9 mouse cellular contexts compared by ENCODE assay signal in genomic region chr1:177983582-177983981, GRCm38 (mm10). TPM values are rescaled to one million over a fixed set of nuclear protein-coding genes. Genes with fewer than 3 reads are reported as not detected.
DNase-seq lines count a peak whose midpoint lies in the region; ATAC-seq and TF ChIP-seq lines count a peak whose summit lies in the region.
"Not testable (repeated sequence)": the region's sequence is repeated elsewhere in the genome, so short reads cannot be mapped to it uniquely, and the experiment has no call there.
"Had no signal": no experiment of that assay in that cellular context is flagged by ENCODE, and none has a peak within 500 bp of the region (broad histone marks: within the 10 kb centered on the region; RNA-seq: fewer than 3 reads in every experiment).

No protein-coding gene starts in this region.

- TF ChIP-seq POLR2A in embryonic fibroblast, embryonic 13.5 days (IDR thresholded peaks at IDR 0.05; ENCODE audit: low read depth, low read length) = not testable (repeated sequence)

- WGBS in hindbrain, embryonic 16.5 days = 1% methylated on average over 24 of the region's 41 CpGs
- WGBS in limb, embryonic 11.5 days = under 1% methylated on average over 20 of the region's 41 CpGs
- 1% methylated on average over 20 of the region's 41 CpGs for WGBS in lung, embryonic 16.5 days
- WGBS in neural tube, embryonic 12.5 days = under 1% methylated on average over 27 of the region's 41 CpGs

- H3K4me3 ChIP-seq in embryonic fibroblast, embryonic 13.5 days (ENCODE audit: insufficient read depth, low read length) = peak overlapping the region; percentile 61
- peak overlapping the region; percentile 64 for H3K4me3 ChIP-seq in hindbrain, embryonic 16.5 days (ENCODE audit: low read length)
- H3K4me3 ChIP-seq in limb, embryonic 11.5 days (ENCODE audit: low read depth, low read length) = peak overlapping the region; percentile 51
- H3K4me3 ChIP-seq in lung, embryonic 16.5 days (ENCODE audit: low read length) = peak overlapping the region; percentile 67
- H3K4me3 ChIP-seq in neural tube, embryonic 12.5 days = peak overlapping the region; percentile 57

- H3K4me1 ChIP-seq in embryonic fibroblast, embryonic 13.5 days (ENCODE audit: control insufficient read depth, insufficient read depth, low read length); hindbrain, embryonic 16.5 days (ENCODE audit: control insufficient read depth, insufficient read depth, low read depth, low read length); limb, embryonic 11.5 days (ENCODE audit: control insufficient read depth, insufficient read depth, low read length); lung, embryonic 16.5 days (replicated peaks; ENCODE audit: control insufficient read depth, insufficient read depth, low read length); neural tube, embryonic 12.5 days: not testable (repeated sequence)

- H3K9me3 ChIP-seq in hindbrain, embryonic 16.5 days (ENCODE audit: control insufficient read depth, low read length); limb, embryonic 11.5 days (ENCODE audit: control insufficient read depth, low read length); lung, embryonic 16.5 days (ENCODE audit: control insufficient read depth, low read length); neural tube, embryonic 12.5 days: not testable (repeated sequence)

- DNase-seq in limb, embryonic 11.5 days (ENCODE audit: low spot score) = not testable (repeated sequence)
- DNase-seq in thymus, postnatal 14 days = peak; percentile 67

- peak; percentile 22 for ATAC-seq in activated CD4-positive, CD25-positive, alpha-beta regulatory T cell, adult 4 months
- ATAC-seq in granulocyte monocyte progenitor cell, adult 5-6 weeks (replicated peaks; ENCODE audit: poor library complexity, severe bottlenecking) = peak; percentile 13
- ATAC-seq in hindbrain, embryonic 16.5 days = peak; percentile 57
- ATAC-seq in limb, embryonic 11.5 days (ENCODE audit: insufficient number of reproducible peaks, low FRiP score, low TSS enrichment, low read depth) = peak; percentile 57
- ATAC-seq in lung, embryonic 16.5 days (ENCODE audit: low read depth) = peak; percentile 34
- ATAC-seq in neural tube, embryonic 12.5 days (ENCODE audit: low FRiP score, low read depth) = peak; percentile 67

- not testable (repeated sequence) for H3K27me3 ChIP-seq in hindbrain, embryonic 16.5 days (replicated peaks; ENCODE audit: control insufficient read depth, insufficient read depth, low read length); limb, embryonic 11.5 days (ENCODE audit: control insufficient read depth, insufficient read depth, low read length); lung, embryonic 16.5 days (ENCODE audit: control insufficient read depth, insufficient read depth, low read depth, low read length); neural tube, embryonic 12.5 days (replicated peaks)

- not testable (repeated sequence) for H3K27ac ChIP-seq in embryonic fibroblast, embryonic 13.5 days (ENCODE audit: insufficient read depth, low read length); limb, embryonic 11.5 days (replicated peaks; ENCODE audit: low read depth, low read length); neural tube, embryonic 12.5 days
- peak overlapping the region; percentile 77 for H3K27ac ChIP-seq in hindbrain, embryonic 16.5 days (ENCODE audit: low read depth, low read length)
- H3K27ac ChIP-seq in lung, embryonic 16.5 days (ENCODE audit: low read length) = peak overlapping the region; percentile 43; the same call in 1 of the 2 replicates

- not testable (repeated sequence) for H3K36me3 ChIP-seq in hindbrain, embryonic 16.5 days (ENCODE audit: control insufficient read depth, insufficient read depth, low read length); limb, embryonic 11.5 days (ENCODE audit: control insufficient read depth, insufficient read depth, low read length); lung, embryonic 16.5 days (ENCODE audit: control insufficient read depth, insufficient read depth, low read length); neural tube, embryonic 12.5 days

- H3K4me2 ChIP-seq in hindbrain, embryonic 16.5 days (ENCODE audit: low read length) = peak overlapping the region; percentile 55
- H3K4me2 ChIP-seq in limb, embryonic 11.5 days (ENCODE audit: low read depth, severe bottlenecking) = peak overlapping the region; percentile 54
- H3K4me2 ChIP-seq in lung, embryonic 16.5 days (ENCODE audit: low read depth, low read length) = peak overlapping the region; percentile 56
- H3K4me2 ChIP-seq in neural tube, embryonic 12.5 days (replicated peaks) = peak overlapping the region; percentile 59

- peak overlapping the region; percentile 75 for H3K9ac ChIP-seq in hindbrain, embryonic 16.5 days (ENCODE audit: low read depth, low read length)
- H3K9ac ChIP-seq in limb, embryonic 11.5 days (ENCODE audit: low read length) = peak overlapping the region; percentile 34; the same call in 1 of the 2 replicates
- peak overlapping the region; percentile 66 for H3K9ac ChIP-seq in lung, embryonic 16.5 days (ENCODE audit: low read length)
- H3K9ac ChIP-seq in neural tube, embryonic 12.5 days = peak overlapping the region; percentile 56

- TF ChIP-seq CTCF in embryonic fibroblast, embryonic 13.5 days (IDR thresholded peaks at IDR 0.05; ENCODE audit: borderline replicate concordance, insufficient read depth, low read length) = not testable (repeated sequence)

RNA-seq across cellular contexts. Expression of gene Catspere2, which starts 0.4 kb away (rescaled TPM):
- polyA plus RNA-seq in activated CD4-positive, CD25-positive, alpha-beta regulatory T cell, adult 4 months (2017; shearing (Covaris generic)) = under 1 TPM in 1 of 2 experiments, not detected in 1; 0.33 TPM
- 0.33 and 0.60 TPM in 2 replicates for polyA plus RNA-seq in embryonic fibroblast, embryonic 13.5 days (2011; ENCODE audit: insufficient read length, low read depth, missing spikeins)
- not detected in 2 replicates for total RNA-seq in granulocyte monocyte progenitor cell, adult 5-6 weeks (2014; fragmentation: Nextera tagmentation)
- not detected in 2 replicates for total RNA-seq in granulocyte monocyte progenitor cell, adult 5-6 weeks (2017)
- 0.44 and 0.50 TPM in 2 replicates for polyA plus RNA-seq in hindbrain, embryonic 16.5 days (2015; fragmentation: Nextera tagmentation; extraction: Ambion mirVana)
- polyA plus RNA-seq in limb, embryonic 11.5 days (2014; fragmentation: Nextera tagmentation; extraction: Ambion mirVana) = 0.17 TPM in 1 of 2 replicates, not detected in the other
- polyA plus RNA-seq in lung, embryonic 16.5 days (2015; fragmentation: Nextera tagmentation; extraction: Ambion mirVana) = 0.28 and 0.64 TPM in 2 replicates
- polyA plus RNA-seq in neural tube, embryonic 12.5 days (2016; fragmentation: Nextera tagmentation; extraction: Ambion mirVana) = 0.22 and 0.33 TPM in 2 replicates
- total RNA-seq: hematopoietic stem cell, adult 5-6 weeks had no signal

Comparison
In these comparisons a context has a peak if more than half of its experiments do, and no peak if none do; other contexts are left out.
1. ATAC-seq: peak in every context shown above with its lines; median percentile 67 in neural tube, embryonic 12.5 days; 57 in hindbrain, embryonic 16.5 days; 57 in limb, embryonic 11.5 days; 34 in lung, embryonic 16.5 days; 22 in activated CD4-positive, CD25-positive, alpha-beta regulatory T cell, adult 4 months; 13 in granulocyte monocyte progenitor cell, adult 5-6 weeks.